Mouse (Mus musculus): ENCODE data around the gene Borcs5. TPM values are rescaled to one million over a fixed set of nuclear protein-coding genes. Genes with fewer than 3 reads are reported as not detected.

Gene Borcs5
- 10 to 100 TPM in 1 of 2 experiments, 1 to 10 TPM in 1; 9.9 to 10.2 TPM for total RNA-seq (2021)

DNA sequence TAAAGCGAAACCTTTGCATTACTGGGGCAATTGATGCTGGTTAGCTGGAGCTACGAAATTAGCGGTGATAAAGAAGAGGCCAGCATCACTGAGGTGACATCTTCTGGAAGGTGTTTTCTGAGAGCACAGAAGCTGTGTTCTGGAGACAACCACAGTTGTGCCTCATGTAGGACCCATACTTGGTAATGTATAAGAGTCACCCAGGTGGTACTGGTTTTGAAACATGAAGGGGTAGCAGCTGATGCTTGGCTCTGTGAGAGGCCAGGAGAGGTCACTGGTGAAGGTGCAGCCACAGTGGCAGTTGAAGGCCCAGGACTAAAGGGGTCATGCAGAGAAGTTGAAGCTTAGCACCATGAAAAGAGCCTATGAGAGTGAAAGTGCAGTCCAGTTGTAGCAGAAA lies at the start of gene Borcs5:
Gene Borcs5, plus strand, starts transcription at position 301 of the 400 bp plus-strand sequence.
- no peak for DNase-seq
- intact Hi-C loops (cut with DNase I), result no loop called here

- intact Hi-C loops (cut with DNase I), result no loop called here
- no peak for DNase-seq
Measured at GRCm38 (mm10) chr6:134591614-134592013, 47.7 kb upstream of the Borcs5 start.

DNA sequence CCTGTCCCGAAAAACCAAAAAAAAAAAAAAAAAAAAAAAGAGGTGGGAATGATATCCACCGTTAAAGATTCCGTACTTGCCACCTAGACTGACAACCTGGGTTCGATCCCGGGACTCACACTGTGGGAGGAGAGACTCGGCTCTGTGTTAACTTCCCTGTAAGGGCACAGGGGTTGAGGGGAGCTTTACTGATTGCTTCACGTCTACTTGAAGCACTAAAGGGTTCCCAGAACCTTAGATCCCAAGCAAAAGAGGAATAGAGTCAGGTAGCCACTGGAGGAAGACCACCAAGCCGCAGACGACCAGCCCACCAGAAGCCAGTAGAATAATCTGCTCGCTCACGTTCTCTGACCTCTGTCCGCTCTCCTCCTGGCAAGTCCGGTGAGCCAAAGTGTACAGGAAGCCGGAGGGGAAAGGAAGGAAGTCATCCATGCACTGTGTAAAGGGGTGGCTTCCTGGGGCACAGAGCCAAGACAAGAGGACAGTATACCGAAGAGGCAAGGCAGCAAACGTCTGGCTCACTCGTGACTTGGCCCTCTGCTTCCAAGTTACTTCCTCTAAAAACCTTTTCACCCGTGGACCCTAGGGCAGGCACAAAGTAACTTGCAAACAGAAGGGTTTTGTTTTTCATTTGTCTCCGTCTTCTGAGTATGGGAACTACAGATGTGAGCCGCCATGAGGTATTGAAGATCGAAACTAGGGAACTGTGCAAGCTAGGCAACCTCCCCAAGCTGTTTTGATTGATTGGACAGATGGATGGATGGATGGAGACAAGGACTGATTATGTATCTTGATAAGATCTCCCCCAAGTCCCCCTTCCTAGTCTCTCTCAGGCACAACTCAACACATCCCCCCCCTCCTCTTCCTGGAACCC lies 44.5 kb upstream of the Borcs5 start:
- intact Hi-C loops (cut with DNase I), result loop anchor here (2.0 kb wide), 1 partner anchor 20 kb away; no protein-coding TSS in a partner anchor
- peak; percentile 54 to 59 for DNase-seq

- intact Hi-C loops (cut with DNase I), result no loop called here
- DNase-seq, result no peak
Measured at GRCm38 (mm10) chr6:134597651-134598229, 41.6 kb upstream of the Borcs5 start.

DNA sequence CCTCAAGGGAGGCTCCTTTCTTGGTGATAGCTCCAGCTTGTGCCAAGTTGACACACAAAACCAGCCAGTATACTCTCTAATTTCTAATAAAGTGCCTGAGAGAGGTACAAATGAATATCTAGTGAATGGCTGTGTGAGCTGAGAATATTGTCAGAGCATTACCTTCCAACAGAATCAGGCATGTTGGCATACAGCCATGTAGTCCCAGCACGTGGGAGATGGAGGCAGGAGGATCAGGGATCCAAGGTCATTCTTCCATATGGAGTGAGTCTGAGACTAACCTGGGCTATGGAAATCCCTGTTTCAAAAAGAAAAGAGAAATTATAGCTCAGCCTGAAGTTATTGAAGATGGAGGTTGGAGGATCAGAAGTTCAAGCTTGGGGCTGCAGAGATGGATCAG lies 40.1 kb upstream of the Borcs5 start:
- intact Hi-C loops (cut with DNase I), result no loop called here
- no peak for DNase-seq

DNA sequence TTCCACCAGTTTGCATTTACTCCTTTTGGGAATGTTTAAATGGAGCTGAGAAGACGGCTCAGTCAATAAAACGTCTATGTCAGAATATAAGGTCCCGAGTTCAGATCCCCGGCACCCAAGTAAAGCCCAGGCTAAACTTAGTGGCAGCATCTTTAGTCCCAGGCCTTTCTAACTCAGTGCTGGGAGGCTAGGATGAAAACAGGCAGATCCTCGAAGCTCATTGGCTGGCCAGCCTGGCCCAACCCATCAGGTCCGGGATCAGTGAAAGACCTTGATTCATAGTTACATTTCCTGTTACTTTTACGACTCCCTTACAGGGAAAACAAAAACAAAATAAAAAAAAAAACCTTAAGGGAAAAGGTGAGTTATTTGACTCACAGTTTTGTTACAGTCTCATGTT lies 38.2 kb upstream of the Borcs5 start:
- DNase-seq, result no peak
- intact Hi-C loops (cut with DNase I), result no loop called here

DNA sequence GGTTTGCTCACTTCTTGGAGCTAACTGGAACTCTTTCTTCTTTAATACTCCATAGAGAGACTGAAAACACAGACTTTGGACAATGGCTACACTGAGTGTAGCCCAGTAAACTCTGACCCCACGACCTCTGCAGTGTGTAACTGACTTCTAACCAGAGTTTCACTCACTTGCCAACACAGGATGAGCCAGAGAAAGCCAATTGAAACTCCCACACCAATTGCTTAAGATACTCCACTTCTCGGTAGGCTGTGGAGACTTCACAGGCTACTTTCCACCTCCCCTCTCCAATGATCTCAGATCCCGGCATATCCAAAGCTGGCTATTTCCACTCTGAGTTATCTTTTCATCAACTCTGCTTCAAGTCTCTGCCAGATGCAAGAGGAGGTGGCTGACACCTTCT lies 37.5 kb upstream of the Borcs5 start:
- no peak for DNase-seq
- intact Hi-C loops (cut with DNase I), result no loop called here

DNA sequence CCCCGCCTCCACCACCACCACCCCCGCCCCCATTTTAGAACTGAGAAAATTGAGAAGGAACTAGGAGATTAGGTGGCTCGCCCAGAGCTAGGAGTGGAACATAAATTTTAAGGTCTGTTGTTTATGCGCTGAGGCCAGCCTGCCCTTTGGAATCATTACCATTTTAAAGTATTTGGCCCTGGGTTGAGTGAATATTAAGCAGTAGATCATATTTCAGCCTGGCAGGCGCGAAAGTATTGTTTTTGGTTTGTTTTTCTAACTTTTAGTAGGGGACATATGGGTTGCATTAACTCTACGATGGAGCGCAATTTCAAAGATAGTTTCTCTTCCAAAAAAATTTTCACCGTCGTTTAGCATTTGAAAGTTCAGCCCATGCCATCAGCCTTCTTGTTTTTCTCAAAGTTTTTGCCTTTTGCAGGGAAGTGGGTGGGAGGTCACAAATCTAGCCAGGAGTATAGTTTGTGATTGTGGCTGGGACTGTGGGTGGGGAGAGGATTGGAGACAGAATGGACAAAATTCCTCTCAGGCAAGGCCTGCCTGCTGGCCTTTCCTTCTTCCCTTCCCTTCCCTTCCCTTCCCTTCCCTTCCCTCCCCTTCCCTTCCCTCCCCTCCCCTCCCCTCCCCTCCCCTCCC lies 36.8 kb upstream of the Borcs5 start:
- no peak for DNase-seq
- intact Hi-C loops (cut with DNase I), result no loop called here

DNA sequence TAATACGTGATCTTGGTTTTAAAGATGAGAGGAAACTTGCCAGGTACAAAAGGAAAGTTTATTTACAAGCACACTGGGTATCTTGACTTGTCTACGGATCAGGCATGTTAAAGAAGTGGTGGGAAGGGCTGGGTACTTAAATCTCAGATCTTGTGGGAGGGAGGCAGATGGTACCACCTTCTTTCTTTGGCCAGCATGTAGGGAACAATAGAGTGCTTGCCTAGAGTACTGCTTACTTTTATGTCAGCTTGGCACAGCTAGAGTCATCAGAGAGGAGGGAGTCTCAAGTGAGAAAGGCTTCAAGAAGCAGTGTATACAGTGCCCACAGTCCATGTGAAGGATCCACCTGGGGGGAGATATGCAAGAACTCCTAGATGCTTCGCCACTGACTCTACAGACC lies 34.1 kb upstream of the Borcs5 start:
- intact Hi-C loops (cut with DNase I), result no loop called here
- no peak for DNase-seq

GRCm38 (mm10) chr6:134606540-134606939 lies 32.8 kb upstream of the Borcs5 start:
- DNase-seq, result no peak
- intact Hi-C loops (cut with DNase I), result loop anchor here (2.0 kb wide), 2 partner anchors 136 to 182 kb away; no protein-coding TSS in a partner anchor

DNA sequence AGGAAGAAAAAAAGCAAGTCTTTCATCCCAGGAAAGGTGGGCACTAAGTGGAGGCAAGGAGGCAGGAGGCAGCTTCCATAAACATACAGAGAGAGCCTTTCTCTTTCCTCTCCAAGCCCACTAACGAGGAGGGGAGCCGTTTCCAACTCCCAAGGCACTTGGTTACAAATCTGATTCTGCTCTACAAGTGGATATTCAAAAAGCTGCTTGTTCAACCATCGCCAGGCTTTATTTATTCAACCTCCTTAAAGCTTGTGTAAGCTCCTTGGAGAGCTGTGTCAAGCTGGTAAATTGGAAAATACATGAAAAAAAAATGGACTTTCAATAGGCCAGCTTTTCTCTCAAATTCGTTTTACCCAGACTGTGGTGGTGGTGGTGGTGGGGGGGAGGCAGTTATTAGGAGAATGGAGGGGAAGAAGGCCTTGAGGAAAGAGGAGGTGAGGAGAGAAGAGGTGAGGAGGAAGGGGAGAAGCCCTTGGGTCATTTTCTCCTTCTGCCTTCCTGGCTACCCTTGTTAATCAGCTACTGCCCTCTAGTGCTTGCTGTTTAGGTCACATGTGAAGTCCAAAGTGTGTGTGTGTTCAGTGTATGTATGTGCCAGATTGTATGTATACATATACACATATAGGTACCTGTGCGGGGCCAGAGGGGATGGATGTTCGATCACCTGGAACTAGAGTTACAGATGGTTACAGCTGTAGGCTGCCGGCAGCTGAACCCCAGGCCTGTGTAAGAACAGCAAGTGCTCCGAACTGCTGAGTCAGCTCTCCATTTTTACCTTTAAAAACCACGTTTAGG lies 32.2 kb upstream of the Borcs5 start:
- intact Hi-C loops (cut with DNase I), result loop anchor here (1.0 to 2.0 kb wide), 3 partner anchors 41 to 182 kb away; partner anchors contain the start of gene Lrp6
- DNase-seq, result peak; percentile 25 to 54

DNA sequence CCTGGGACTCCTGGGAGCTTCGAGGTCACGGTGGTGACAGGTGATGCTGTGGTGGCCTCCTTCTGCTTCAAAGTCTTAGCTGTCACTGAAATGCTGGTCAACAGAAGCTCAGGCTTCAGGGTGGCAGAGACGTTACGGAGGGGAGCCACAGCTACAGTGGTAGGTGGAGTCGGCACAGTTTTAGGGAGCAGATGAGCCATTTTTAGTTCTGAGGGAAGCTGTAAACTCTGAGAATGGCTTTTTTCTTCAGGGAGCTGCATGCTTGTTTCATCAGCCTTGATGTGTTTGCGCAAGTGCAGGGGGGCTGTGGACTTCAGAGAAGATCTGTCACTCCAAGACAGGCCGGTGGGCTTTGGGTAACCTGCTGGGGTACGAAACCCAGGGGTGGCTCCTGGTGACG lies 28.9 kb upstream of the Borcs5 start:
- intact Hi-C loops (cut with DNase I), result loop anchor here (10.0 kb wide), 1 partner anchor 646 kb away; no protein-coding TSS in a partner anchor
- no peak for DNase-seq

DNA sequence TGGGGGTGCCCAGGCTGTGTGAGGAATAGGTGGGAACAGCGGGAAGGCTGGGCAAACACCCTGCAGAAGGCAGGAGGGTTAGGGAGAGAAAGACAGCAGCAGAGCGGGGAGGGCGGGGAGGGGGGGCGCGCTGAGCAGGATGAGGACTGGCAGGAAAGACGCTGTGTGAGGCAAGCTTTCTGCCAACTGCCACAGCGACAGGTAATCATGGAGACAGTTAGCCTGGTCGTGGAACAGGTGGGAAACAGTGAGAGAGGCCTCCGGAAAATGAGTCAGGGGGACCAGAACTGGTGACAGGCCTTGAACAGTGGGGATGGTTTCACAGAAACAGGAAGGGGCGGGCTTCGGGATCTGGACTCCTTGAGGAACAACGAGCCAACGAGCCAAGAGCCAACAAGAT lies 27.4 kb upstream of the Borcs5 start:
- intact Hi-C loops (cut with DNase I), result loop anchor here (10.0 kb wide), 1 partner anchor 647 kb away; no protein-coding TSS in a partner anchor
- DNase-seq, result no peak

GRCm38 (mm10) chr6:134614322-134614721 lies 25.0 kb upstream of the Borcs5 start:
- DNase-seq, result no peak
- intact Hi-C loops (cut with DNase I), result loop anchor here (2.0 to 10.0 kb wide), 3 partner anchors 26 to 650 kb away; no protein-coding TSS in a partner anchor

GRCm38 (mm10) chr6:134614723-134615648 lies 24.3 kb upstream of the Borcs5 start:
- peak; percentile 87 to 91 for DNase-seq
- intact Hi-C loops (cut with DNase I), result loop anchor here (1.0 to 10.0 kb wide), 4 partner anchors 26 to 650 kb away; no protein-coding TSS in a partner anchor

- intact Hi-C loops (cut with DNase I), result loop anchor here (10.0 kb wide), 1 partner anchor 653 kb away; no protein-coding TSS in a partner anchor
- DNase-seq, result no peak
Measured at GRCm38 (mm10) chr6:134617589-134617988, 21.7 kb upstream of the Borcs5 start.

- intact Hi-C loops (cut with DNase I), result no loop called here
- DNase-seq, result no peak
Measured at GRCm38 (mm10) chr6:134620129-134620528, 19.2 kb upstream of the Borcs5 start.

GRCm38 (mm10) chr6:134620846-134621551 lies 18.3 kb upstream of the Borcs5 start:
- DNase-seq, result peak in 1 of 2 experiments; percentile 30
- intact Hi-C loops (cut with DNase I), result no loop called here
